ENCODE assay signal across 8 mouse cellular contexts in genomic region chr2:139966288-139966687, GRCm38 (mm10).
DNase-seq lines count a peak whose midpoint lies in the region; ATAC-seq and TF ChIP-seq lines count a peak whose summit lies in the region.

No protein-coding gene starts in this region.

- H3K9ac ChIP-seq in kidney, embryonic 14.5 days (ENCODE audit: low read depth, low read length) = no peak overlapping the region
- H3K9ac ChIP-seq in MEL (ENCODE audit: control insufficient read depth, low read depth, low read length, poor library complexity, severe bottlenecking) = no peak overlapping the region
- H3K9ac ChIP-seq in midbrain, postnatal 0 days (replicated peaks; ENCODE audit: low read length, poor library complexity, severe bottlenecking) = no peak overlapping the region

- no peaks in the 10 kb centered on the region for H3K79me2 ChIP-seq in MEL (ENCODE audit: control insufficient read depth, insufficient read depth, low read length, poor library complexity)

- WGBS in kidney, embryonic 14.5 days = 63% methylated on average over 3 of the region's 3 CpGs
- 61% methylated on average over 3 of the region's 3 CpGs for WGBS in midbrain, postnatal 0 days

- peak; percentile 29 for DNase-seq in kidney, adult 18-20 months
- DNase-seq in CD4-positive helper T cell, adult 2 months (ENCODE audit: low read depth, low spot score) = peak; percentile 66
- DNase-seq in MEL (ENCODE audit: low read depth, low spot score) = peak; percentile 81
- DNase-seq in cerebellum, postnatal 14 days = peak; percentile 37 to 62
- DNase-seq in kidney, postnatal 10 days = peak; percentile 58
- peak; percentile 13 for DNase-seq in midbrain, postnatal 0 days (ENCODE audit: low spot score)
- DNase-seq in urinary bladder, postnatal 10 days (ENCODE audit: low spot score) = no peak

- peak; percentile 64 for TF ChIP-seq RAD21 in MEL (IDR thresholded peaks at IDR 0.05; ENCODE audit: low read depth, low read length)

- H3K27ac ChIP-seq in kidney, embryonic 14.5 days (ENCODE audit: low read depth, low read length) = no peak overlapping the region
- H3K27ac ChIP-seq in MEL (ENCODE audit: control insufficient read depth, low read depth, low read length) = no peak overlapping the region
- H3K27ac ChIP-seq in midbrain, postnatal 0 days (ENCODE audit: low read depth, low read length) = no peak overlapping the region

- H3K36me3 ChIP-seq in kidney, embryonic 14.5 days (ENCODE audit: control insufficient read depth, insufficient read depth, low read length) = no peaks in the 10 kb centered on the region
- H3K36me3 ChIP-seq in MEL (ENCODE audit: control insufficient read depth in 1 of 2, insufficient read depth in 2 of 2, low read length in 2 of 2) = peaks cover under 1 to 2% of the 10 kb centered on the region in 2 experiments; a peak in 2 of 4 replicates
- H3K36me3 ChIP-seq in midbrain, postnatal 0 days (ENCODE audit: insufficient read depth, low read length) = no peaks in the 10 kb centered on the region

- no peak for TF ChIP-seq POLR2A in MEL (IDR thresholded peaks at IDR 0.05; ENCODE audit: control insufficient read depth in 1 of 2, insufficient read depth in 1 of 2, low read depth in 1 of 2, low read length in 2 of 2, poor library complexity in 1 of 2)

- H3K4me3 ChIP-seq in kidney, embryonic 14.5 days (ENCODE audit: low read length) = no peak overlapping the region
- no peak overlapping the region for H3K4me3 ChIP-seq in MEL (ENCODE audit: control insufficient read depth in 1 of 2, insufficient read depth in 1 of 2, low read depth in 2 of 2, low read length in 2 of 2)
- H3K4me3 ChIP-seq in midbrain, postnatal 0 days (ENCODE audit: low read depth, low read length) = no peak overlapping the region

- H3K4me1 ChIP-seq in kidney, embryonic 14.5 days (ENCODE audit: control insufficient read depth, insufficient read depth, low read length) = no peaks in the 10 kb centered on the region
- peaks cover 0 to 2% of the 10 kb centered on the region in 2 experiments; a peak in 1 of 4 replicates for H3K4me1 ChIP-seq in MEL (ENCODE audit: control insufficient read depth in 1 of 2, insufficient read depth in 2 of 2, low read length in 2 of 2)
- H3K4me1 ChIP-seq in midbrain, postnatal 0 days (ENCODE audit: insufficient read depth, low read length) = no peaks in the 10 kb centered on the region

- no peaks in the 10 kb centered on the region for H3K27me3 ChIP-seq in kidney, embryonic 14.5 days (ENCODE audit: control insufficient read depth, insufficient read depth, low read length)
- H3K27me3 ChIP-seq in MEL (ENCODE audit: control insufficient read depth in 1 of 2, insufficient read depth in 2 of 2, low read length in 2 of 2) = no peaks in the 10 kb centered on the region
- no peaks in the 10 kb centered on the region for H3K27me3 ChIP-seq in midbrain, postnatal 0 days (ENCODE audit: insufficient read depth, low read length)

- peak; percentile 6 to 72 (median 55); a peak in 4 of 6 replicates for TF ChIP-seq CTCF in MEL (IDR thresholded peaks at IDR 0.05 in 2 of 3, conservative IDR thresholded peaks at IDR 0.05 in 1 of 3; ENCODE audit: control insufficient read depth in 1 of 3, insufficient read depth in 1 of 3, low read depth in 2 of 3, low read length in 3 of 3, poor library complexity in 1 of 3, severe bottlenecking in 1 of 3)
- TF ChIP-seq CTCF in midbrain, postnatal 0 days (IDR thresholded peaks at IDR 0.05) = peak; percentile 63

- TF ChIP-seq EP300 in MEL (IDR thresholded peaks at IDR 0.05; ENCODE audit: low read depth in 1 of 2, low read length in 2 of 2) = no peak

- no peak for ATAC-seq in kidney, embryonic 14.5 days (ENCODE audit: low FRiP score, low TSS enrichment)
- no peak for ATAC-seq in midbrain, postnatal 0 days (ENCODE audit: low FRiP score)

- no peak overlapping the region for H3K4me2 ChIP-seq in kidney, embryonic 14.5 days (replicated peaks; ENCODE audit: low read depth, low read length)
- no peak overlapping the region for H3K4me2 ChIP-seq in midbrain, postnatal 0 days (ENCODE audit: low read depth, low read length, poor library complexity, severe bottlenecking)

- H3K9me3 ChIP-seq in kidney, embryonic 14.5 days (ENCODE audit: control insufficient read depth, low read length) = no peaks in the 10 kb centered on the region
- no peaks in the 10 kb centered on the region for H3K9me3 ChIP-seq in MEL (replicated peaks; ENCODE audit: insufficient read depth, low read length)
- H3K9me3 ChIP-seq in midbrain, postnatal 0 days (ENCODE audit: low read length) = no peaks in the 10 kb centered on the region

TF ChIP-seq in MEL, 35 proteins besides CTCF, POLR2A, EP300 and RAD21:
- TF ChIP-seq SMC3 (IDR thresholded peaks at IDR 0.05; ENCODE audit: low read depth, low read length) (peak; percentile 49), ZNF384 (IDR thresholded peaks at IDR 0.05; ENCODE audit: low read depth, low read length) (0 out of 2 replicates have a peak, but pooled peaks have one; percentile 27), RCOR1 (IDR thresholded peaks at IDR 0.05; ENCODE audit: low read depth, low read length) (no peak)
